Mouse (Mus musculus): ENCODE measurements around the gene Tbc1d10a. TPM values are rescaled to one million over a fixed set of nuclear protein-coding genes. Genes with fewer than 3 reads are reported as not detected.
A peak's percentile ranks its signal among the peaks of the same experiment; 100 is the strongest.

Gene Tbc1d10a
- polyA plus RNA-seq, 1 experiment: 19.9 TPM

DNA sequence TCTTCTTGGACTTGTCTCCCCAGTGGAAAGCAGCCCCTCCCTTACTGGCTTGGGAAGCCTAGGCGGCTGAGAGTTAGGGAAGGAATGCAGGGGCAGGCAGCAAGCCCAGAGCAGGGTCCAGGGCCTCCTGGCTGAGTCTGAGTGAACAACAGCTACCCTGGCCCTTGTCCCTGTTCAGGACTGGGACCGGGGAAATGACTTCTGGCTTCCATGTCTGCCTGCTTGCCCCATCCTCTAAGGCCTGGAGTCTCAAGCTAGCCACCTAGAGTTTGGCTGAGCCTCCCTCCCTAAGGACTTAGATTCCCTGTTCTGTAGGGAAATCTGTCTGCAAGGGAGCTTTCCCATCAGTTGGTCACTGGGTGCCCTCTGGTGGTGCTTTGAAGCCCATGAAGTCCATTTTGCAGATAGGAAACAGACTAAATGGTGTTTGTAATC is 32.7 kb downstream of the Tbc1d10a start:
- no peak overlapping the region for H3K27ac ChIP-seq (ENCODE audit: insufficient read depth, low read length)
- peak overlapping the region; percentile 82 for H3K9ac ChIP-seq (ENCODE audit: low read depth, poor library complexity, severe bottlenecking)
- TF ChIP-seq POLR2A (IDR thresholded peaks at IDR 0.05; ENCODE audit: insufficient read depth, low read length): no peak
- no peak for TF ChIP-seq EP300 (IDR thresholded peaks at IDR 0.05; ENCODE audit: insufficient read depth, low read depth, low read length)
- TF ChIP-seq CTCF (IDR thresholded peaks at IDR 0.05; ENCODE audit: low read depth, low read length): peak; percentile 60
- no peaks in the 10 kb centered on the region for H3K36me3 ChIP-seq (ENCODE audit: control insufficient read depth, insufficient read depth, low read length, poor library complexity, severe bottlenecking)
- H3K4me1 ChIP-seq (ENCODE audit: control insufficient read depth, insufficient read depth, low read length): peaks cover 7% of the 10 kb centered on the region
- no peaks in the 10 kb centered on the region for H3K9me3 ChIP-seq (replicated peaks; ENCODE audit: control insufficient read depth, insufficient read depth, low read length, poor library complexity, severe bottlenecking)
- peak overlapping the region; percentile 71 for H3K4me3 ChIP-seq (ENCODE audit: low read depth, low read length)
- no peaks in the 10 kb centered on the region for H3K27me3 ChIP-seq (ENCODE audit: control insufficient read depth, insufficient read depth, low read length, poor library complexity, severe bottlenecking)

DNA sequence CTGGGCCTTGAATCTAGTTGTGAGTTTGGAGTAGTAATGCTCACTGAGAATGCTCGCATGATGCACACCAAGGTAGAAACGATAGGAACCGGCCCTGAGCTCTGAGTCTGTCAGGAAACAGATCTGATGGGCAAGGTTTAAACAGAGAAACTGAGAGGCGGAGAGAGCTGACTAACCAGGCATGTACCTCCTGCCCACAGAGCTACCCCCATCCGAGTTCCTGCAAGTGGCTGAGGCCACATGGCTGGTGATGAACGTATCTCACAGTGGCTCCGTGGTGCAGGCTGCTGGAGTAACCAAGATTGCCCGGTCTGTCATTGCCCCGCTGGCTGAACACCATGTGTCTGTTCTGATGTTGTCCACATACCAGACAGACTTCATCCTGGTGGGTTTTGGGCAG is 33.3 kb downstream of the Tbc1d10a start:
- Histone ChIP-seq H3K27ac (ENCODE audit: insufficient read depth, low read length) (no peak overlapping the region), H3K9me3 (replicated peaks; ENCODE audit: control insufficient read depth, insufficient read depth, low read length, poor library complexity, severe bottlenecking) (no peaks in the 10 kb centered on the region), H3K36me3 (ENCODE audit: control insufficient read depth, insufficient read depth, low read length, poor library complexity, severe bottlenecking) (no peaks in the 10 kb centered on the region), H3K9ac (ENCODE audit: low read depth, poor library complexity, severe bottlenecking) (no peak overlapping the region), H3K27me3 (ENCODE audit: control insufficient read depth, insufficient read depth, low read length, poor library complexity, severe bottlenecking) (no peaks in the 10 kb centered on the region), H3K4me3 (ENCODE audit: low read depth, low read length) (no peak overlapping the region), H3K4me1 (ENCODE audit: control insufficient read depth, insufficient read depth, low read length) (peaks cover 7% of the 10 kb centered on the region)
- TF ChIP-seq EP300 (IDR thresholded peaks at IDR 0.05; ENCODE audit: insufficient read depth, low read depth, low read length) (no peak), CTCF (IDR thresholded peaks at IDR 0.05; ENCODE audit: low read depth, low read length) (no peak), POLR2A (IDR thresholded peaks at IDR 0.05; ENCODE audit: insufficient read depth, low read length) (no peak)

DNA sequence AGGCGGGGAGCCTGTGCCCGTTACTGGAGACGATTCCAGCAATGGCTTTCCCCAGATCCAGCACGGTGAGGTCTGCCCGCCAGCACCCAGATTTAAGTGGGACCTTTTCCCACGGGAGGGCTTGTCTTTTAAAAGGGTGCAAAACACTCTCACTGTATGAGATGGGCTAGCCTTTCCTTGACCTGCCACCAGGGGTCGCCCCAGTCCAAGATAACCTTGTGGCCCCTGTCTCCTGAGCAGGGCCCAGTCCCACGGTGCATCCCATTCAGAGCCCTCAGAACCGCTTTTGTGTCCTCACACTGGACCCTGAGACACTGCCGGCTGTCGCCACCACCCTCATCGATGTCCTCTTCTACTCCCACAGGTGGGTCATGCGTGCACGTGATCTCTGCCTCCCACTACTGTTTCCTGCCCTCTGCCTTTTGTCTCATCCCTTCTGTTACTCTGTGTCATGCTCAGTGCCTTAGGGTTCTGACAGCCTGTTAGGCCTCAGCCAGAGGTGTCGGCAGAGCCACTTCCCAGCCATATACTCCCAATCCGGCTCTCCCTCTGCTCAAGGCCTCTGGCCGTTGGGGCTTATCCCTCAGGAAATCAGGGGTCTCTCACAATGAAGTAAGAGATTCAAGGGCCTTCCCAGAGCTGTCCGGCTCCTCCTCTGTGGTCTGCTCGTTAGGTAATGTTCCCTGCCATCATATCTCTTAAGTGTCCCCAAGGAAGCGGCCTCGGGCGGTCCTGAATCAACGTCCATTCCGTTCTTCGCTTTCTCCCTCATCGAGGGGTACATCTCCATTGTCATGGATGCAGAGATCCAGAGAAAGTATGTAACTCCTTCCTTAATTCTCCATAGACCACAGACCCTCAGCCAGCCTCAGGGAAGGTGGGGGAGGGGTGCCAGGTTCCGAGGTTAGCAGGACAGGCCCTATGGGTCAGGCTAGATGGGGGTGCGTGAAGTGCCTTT is 34.1 kb downstream of the Tbc1d10a start:
- no peak overlapping the region for H3K27ac ChIP-seq (ENCODE audit: insufficient read depth, low read length)
- H3K27me3 ChIP-seq (ENCODE audit: control insufficient read depth, insufficient read depth, low read length, poor library complexity, severe bottlenecking): no peaks in the 10 kb centered on the region

DNA sequence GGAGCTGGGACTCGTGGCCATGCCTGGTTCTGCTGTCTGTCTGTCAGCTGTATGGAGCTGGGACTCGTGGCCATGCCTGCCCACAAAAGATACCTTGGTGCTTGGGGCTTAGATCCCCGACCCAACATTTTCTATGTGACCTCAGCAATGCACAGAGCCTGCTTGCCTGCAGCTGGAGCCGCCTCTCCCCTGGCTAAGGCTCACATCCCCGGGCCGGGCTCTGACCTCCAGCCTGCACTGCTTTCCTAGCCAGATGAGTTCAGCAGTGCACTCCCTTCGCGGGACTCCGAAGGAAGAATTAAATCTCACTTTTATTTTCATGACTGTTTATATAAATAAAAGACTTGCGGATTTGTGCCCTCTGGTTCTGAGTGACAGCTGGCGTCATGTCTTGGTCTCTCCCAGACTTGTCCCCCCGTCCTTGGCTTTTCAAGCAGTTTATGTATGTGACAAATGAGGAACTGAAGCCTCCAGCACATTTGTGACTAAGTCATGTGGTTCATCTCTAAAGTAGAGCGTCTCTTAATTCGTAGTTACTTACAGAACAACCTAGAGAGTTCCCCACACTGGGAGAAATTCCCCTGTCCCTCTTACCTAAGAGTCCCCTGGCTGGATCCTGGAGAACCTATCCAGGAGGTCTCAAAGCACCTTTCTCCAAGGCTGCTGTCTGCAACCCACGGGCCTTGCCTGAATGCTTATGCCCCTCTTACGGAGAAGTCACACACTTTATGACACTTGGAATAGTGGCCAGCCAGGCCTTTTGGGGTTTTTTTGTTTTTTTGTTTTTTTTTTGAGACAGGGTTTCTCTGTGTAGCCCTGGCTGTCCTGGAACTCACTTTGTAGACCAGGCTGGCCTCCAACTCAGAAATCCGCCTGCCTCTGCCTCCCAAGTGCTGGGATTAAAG is 35.7 kb downstream of the Tbc1d10a start:
- Histone ChIP-seq H3K4me3 (ENCODE audit: low read depth, low read length) (no peak overlapping the region), H3K27me3 (ENCODE audit: control insufficient read depth, insufficient read depth, low read length, poor library complexity, severe bottlenecking) (no peaks in the 10 kb centered on the region), H3K27ac (ENCODE audit: insufficient read depth, low read length) (no peak overlapping the region), H3K9me3 (replicated peaks; ENCODE audit: control insufficient read depth, insufficient read depth, low read length, poor library complexity, severe bottlenecking) (no peaks in the 10 kb centered on the region), H3K36me3 (ENCODE audit: control insufficient read depth, insufficient read depth, low read length, poor library complexity, severe bottlenecking) (no peaks in the 10 kb centered on the region), H3K4me1 (ENCODE audit: control insufficient read depth, insufficient read depth, low read length) (peaks cover 2% of the 10 kb centered on the region), H3K9ac (ENCODE audit: low read depth, poor library complexity, severe bottlenecking) (no peak overlapping the region)
- no peak for TF ChIP-seq POLR2A (IDR thresholded peaks at IDR 0.05; ENCODE audit: insufficient read depth, low read length)
- TF ChIP-seq CTCF (IDR thresholded peaks at IDR 0.05; ENCODE audit: low read depth, low read length): no peak
- no peak for TF ChIP-seq EP300 (IDR thresholded peaks at IDR 0.05; ENCODE audit: insufficient read depth, low read depth, low read length)

More for the DNA sequence above, 34.1 kb downstream of the Tbc1d10a start:
- TF ChIP-seq EP300 (IDR thresholded peaks at IDR 0.05; ENCODE audit: insufficient read depth, low read depth, low read length) (no peak), CTCF (IDR thresholded peaks at IDR 0.05; ENCODE audit: low read depth, low read length) (peak; percentile 87), POLR2A (IDR thresholded peaks at IDR 0.05; ENCODE audit: insufficient read depth, low read length) (no peak)
- Histone ChIP-seq H3K9me3 (replicated peaks; ENCODE audit: control insufficient read depth, insufficient read depth, low read length, poor library complexity, severe bottlenecking) (no peaks in the 10 kb centered on the region), H3K4me3 (ENCODE audit: low read depth, low read length) (no peak overlapping the region), H3K4me1 (ENCODE audit: control insufficient read depth, insufficient read depth, low read length) (peaks cover 7% of the 10 kb centered on the region), H3K9ac (ENCODE audit: low read depth, poor library complexity, severe bottlenecking) (no peak overlapping the region), H3K36me3 (ENCODE audit: control insufficient read depth, insufficient read depth, low read length, poor library complexity, severe bottlenecking) (no peaks in the 10 kb centered on the region)

DNA sequence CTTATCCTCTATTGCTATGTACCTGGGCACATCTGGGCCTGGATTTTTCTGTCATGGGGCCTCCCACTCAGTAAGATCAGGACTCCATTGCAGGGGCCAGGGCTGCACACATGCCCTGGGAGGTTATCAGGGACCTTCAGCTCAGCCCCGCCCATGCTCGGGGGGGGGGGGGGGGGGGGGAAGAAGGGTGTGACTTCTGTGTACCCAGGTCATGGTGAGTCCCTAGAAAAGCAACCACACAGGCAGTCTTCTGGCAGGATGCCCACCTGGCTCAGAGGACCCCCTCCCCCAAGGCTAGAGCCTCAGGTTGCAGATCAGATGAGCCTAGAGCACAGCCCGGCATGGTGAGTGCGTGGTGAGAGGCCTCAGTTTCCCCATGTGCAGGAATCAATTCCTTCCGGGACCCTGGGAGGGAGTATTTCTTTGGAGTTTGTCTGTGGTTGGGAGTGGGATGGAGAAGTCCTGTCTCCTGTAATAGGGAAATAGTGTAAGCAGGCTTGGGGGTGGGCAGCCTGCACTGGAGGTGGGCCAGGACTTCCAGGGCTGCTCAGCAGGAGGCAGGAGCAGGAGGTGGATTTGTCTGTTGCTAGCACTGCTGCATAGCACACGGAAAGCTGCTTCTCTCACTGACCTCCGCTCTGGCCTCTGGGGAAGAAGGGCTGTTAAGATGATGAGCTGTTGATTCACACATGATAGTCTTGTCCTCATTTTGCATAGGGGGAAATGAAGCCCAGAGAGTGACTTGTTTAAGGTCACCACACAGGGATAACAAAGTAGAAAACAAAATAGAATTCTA is 37.0 kb downstream of the Tbc1d10a start:
- H3K9me3 ChIP-seq (replicated peaks; ENCODE audit: control insufficient read depth, insufficient read depth, low read length, poor library complexity, severe bottlenecking): no peaks in the 10 kb centered on the region
- TF ChIP-seq EP300 (IDR thresholded peaks at IDR 0.05; ENCODE audit: insufficient read depth, low read depth, low read length) (no peak), CTCF (IDR thresholded peaks at IDR 0.05; ENCODE audit: low read depth, low read length) (no peak), POLR2A (IDR thresholded peaks at IDR 0.05; ENCODE audit: insufficient read depth, low read length) (no peak)
- H3K27me3 ChIP-seq (ENCODE audit: control insufficient read depth, insufficient read depth, low read length, poor library complexity, severe bottlenecking): no peaks in the 10 kb centered on the region
- no peak overlapping the region for H3K9ac ChIP-seq (ENCODE audit: low read depth, poor library complexity, severe bottlenecking)
- no peaks in the 10 kb centered on the region for H3K36me3 ChIP-seq (ENCODE audit: control insufficient read depth, insufficient read depth, low read length, poor library complexity, severe bottlenecking)
- no peak overlapping the region for H3K27ac ChIP-seq (ENCODE audit: insufficient read depth, low read length)
- no peak overlapping the region for H3K4me3 ChIP-seq (ENCODE audit: low read depth, low read length)
- peaks cover 2% of the 10 kb centered on the region for H3K4me1 ChIP-seq (ENCODE audit: control insufficient read depth, insufficient read depth, low read length)
